Mouse (Mus musculus): ENCODE data around the gene Nid2. TPM values are rescaled to one million over a fixed set of nuclear protein-coding genes. Genes with fewer than 3 reads are reported as not detected.
A peak's percentile ranks its signal among the peaks of the same experiment; 100 is the strongest.

Nid2 gene
- polyA plus RNA-seq, 1 experiment: 93.2 TPM

DNA sequence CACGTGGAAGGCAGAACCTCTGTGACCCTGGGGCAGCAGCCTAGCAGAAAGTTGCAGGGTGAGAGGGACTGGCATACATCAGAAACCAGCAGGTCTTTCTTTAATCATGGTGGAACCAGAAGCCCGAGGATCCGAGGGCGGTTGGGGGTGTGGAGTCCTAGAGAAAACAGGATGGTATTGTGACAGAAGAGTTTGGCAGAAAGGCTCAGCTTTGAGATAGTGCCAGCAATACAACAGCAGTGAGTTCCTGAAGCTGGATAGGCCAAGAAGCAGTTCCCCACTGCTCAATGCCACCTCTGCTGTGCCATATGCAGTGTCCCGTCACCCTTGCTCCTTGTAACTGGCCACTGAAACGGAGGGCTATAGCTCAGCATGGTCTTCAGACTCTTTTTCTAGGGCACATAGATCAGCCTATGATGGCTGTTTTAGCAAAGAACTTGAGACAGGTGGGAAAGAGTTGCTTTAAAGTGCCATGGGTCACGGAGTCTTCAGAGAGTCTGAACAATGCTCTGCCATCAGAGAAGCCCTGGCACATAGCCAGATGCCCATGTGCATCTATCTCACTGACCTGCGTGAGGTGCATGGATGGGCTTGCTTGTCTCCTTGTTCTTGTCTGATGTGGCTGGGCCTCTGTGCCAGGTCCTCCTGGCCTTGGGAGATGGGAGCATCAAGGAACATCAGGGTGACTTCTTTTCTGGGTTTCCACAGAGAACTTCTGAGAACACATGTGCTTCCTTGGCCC, 50.6 kb downstream of the Nid2 start:
- TF ChIP-seq POLR2A (IDR thresholded peaks at IDR 0.05; ENCODE audit: low read depth, low read length) (no peak), CTCF (IDR thresholded peaks at IDR 0.05; ENCODE audit: borderline replicate concordance, insufficient read depth, low read length) (no peak)
- no peak overlapping the region for H3K27ac ChIP-seq (ENCODE audit: insufficient read depth, low read length)
- H3K4me3 ChIP-seq (ENCODE audit: insufficient read depth, low read length): no peak overlapping the region
- H3K4me1 ChIP-seq (ENCODE audit: control insufficient read depth, insufficient read depth, low read length): no peaks in the 10 kb centered on the region

DNA sequence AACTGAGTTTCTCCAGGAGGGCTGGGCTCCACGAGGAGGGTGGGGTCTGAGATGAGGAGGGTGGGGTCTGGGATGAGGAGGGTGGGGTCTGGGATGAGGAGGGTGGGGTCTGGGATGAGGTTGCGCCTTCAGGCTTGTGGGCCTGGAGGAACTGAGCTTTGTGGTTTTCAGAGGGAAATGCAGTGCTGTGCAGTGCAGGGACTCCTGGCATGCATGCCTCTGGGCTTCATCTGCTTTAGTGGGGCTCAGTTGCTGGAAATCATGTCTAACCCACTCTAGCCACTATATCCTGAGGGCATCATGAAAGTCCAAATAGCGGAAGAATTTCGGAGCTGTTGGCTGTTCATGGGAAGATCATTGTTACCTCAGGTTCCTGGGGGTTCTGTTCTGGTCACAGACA, 52.2 kb downstream of the Nid2 start:
- TF ChIP-seq CTCF (IDR thresholded peaks at IDR 0.05; ENCODE audit: borderline replicate concordance, insufficient read depth, low read length) (no peak), POLR2A (IDR thresholded peaks at IDR 0.05; ENCODE audit: low read depth, low read length) (no peak)
- no peak overlapping the region for H3K27ac ChIP-seq (ENCODE audit: insufficient read depth, low read length)
- no peaks in the 10 kb centered on the region for H3K4me1 ChIP-seq (ENCODE audit: control insufficient read depth, insufficient read depth, low read length)
- H3K4me3 ChIP-seq (ENCODE audit: insufficient read depth, low read length): no peak overlapping the region

DNA sequence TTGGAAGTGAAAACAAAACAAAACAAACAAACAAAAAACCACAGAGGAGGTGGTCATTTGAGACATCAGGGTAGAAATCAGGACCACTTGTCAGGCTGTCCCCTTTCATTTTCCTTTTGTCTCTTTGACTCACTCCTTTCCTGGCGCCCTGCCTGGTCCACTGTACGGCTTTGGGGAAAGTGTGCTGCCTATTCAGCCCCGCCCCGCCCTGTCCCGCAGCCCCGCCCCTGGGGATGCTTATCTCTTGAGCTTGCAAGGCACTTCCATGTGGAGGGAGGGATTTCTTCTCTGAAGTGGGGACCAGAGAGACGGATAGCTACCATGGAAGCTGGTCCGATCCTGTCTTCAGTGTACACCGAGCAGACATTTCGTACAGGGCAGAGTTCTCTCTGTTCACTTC, 52.6 kb downstream of the Nid2 start:
- Histone ChIP-seq H3K4me1 (ENCODE audit: control insufficient read depth, insufficient read depth, low read length) (no peaks in the 10 kb centered on the region), H3K27ac (ENCODE audit: insufficient read depth, low read length) (no peak overlapping the region), H3K4me3 (ENCODE audit: insufficient read depth, low read length) (no peak overlapping the region)
- TF ChIP-seq CTCF (IDR thresholded peaks at IDR 0.05; ENCODE audit: borderline replicate concordance, insufficient read depth, low read length) (no peak), POLR2A (IDR thresholded peaks at IDR 0.05; ENCODE audit: low read depth, low read length) (no peak)

DNA sequence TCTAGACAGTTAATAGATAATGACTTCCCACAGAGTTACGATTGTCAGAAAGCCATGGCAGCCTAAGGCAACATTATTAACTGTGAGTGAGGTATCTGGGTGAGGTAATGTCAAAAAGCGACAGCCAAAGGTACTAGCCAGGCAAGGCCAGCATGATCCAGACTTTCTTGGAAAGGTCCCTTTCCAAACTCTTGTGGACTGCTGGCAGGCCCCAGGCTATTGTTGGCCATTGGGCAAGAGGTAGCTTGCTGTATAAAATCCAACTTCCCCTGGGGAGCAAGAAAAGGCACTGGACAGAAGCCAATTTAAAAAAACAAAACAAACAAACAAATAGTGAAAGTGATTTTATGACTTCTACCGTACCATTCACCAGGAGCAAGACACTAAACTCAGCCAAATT, 56.3 kb downstream of the Nid2 start:
- Histone ChIP-seq H3K27ac (ENCODE audit: insufficient read depth, low read length) (no peak overlapping the region), H3K4me3 (ENCODE audit: insufficient read depth, low read length) (no peak overlapping the region), H3K4me1 (ENCODE audit: control insufficient read depth, insufficient read depth, low read length) (no peaks in the 10 kb centered on the region)
- no peak for TF ChIP-seq POLR2A (IDR thresholded peaks at IDR 0.05; ENCODE audit: low read depth, low read length)
- TF ChIP-seq CTCF (IDR thresholded peaks at IDR 0.05; ENCODE audit: borderline replicate concordance, insufficient read depth, low read length): no peak

DNA sequence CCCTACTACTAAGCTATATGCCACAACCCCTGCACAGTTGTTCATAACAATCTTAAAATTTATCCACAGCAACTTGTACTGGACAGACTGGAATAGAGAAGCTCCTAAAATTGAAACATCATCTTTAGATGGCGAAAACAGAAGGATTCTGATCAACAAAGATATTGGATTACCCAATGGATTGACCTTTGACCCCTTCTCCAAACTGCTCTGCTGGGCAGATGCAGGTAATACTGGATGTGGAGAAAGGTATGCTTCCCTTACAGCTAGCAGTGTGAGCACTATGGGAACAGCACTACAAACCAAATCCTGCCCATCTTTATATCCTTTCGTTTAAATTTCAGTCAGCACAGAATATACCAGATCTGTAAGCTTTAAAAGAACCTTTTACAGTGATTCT, 56.8 kb downstream of the Nid2 start:
- TF ChIP-seq CTCF (IDR thresholded peaks at IDR 0.05; ENCODE audit: borderline replicate concordance, insufficient read depth, low read length) (no peak), POLR2A (IDR thresholded peaks at IDR 0.05; ENCODE audit: low read depth, low read length) (no peak)

DNA sequence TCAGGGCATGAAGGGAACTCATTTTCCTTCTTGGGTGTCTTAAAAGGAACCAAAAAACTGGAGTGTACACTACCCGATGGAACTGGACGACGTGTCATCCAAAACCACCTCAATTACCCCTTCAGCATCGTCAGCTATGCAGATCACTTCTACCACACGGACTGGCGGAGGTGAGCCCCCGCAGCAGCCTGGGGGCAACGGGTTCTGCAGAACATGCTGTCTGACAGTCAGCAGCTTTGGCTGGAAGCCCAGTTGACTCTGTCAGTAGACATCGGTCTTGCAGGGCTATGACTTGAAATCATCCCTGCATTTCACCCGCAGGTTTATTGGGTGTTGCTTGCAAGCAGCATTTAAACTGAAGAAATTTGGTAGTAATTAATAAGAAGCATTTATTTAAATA, 58.9 kb downstream of the Nid2 start:
- no peak overlapping the region for H3K27ac ChIP-seq (ENCODE audit: insufficient read depth, low read length)
- no peaks in the 10 kb centered on the region for H3K4me1 ChIP-seq (ENCODE audit: control insufficient read depth, insufficient read depth, low read length)
- no peak for TF ChIP-seq POLR2A (IDR thresholded peaks at IDR 0.05; ENCODE audit: low read depth, low read length)
- no peak for TF ChIP-seq CTCF (IDR thresholded peaks at IDR 0.05; ENCODE audit: borderline replicate concordance, insufficient read depth, low read length)
- H3K4me3 ChIP-seq (ENCODE audit: insufficient read depth, low read length): no peak overlapping the region

More for the DNA sequence above, 56.8 kb downstream of the Nid2 start:
- no peak overlapping the region for H3K27ac ChIP-seq (ENCODE audit: insufficient read depth, low read length)
- H3K4me3 ChIP-seq (ENCODE audit: insufficient read depth, low read length): no peak overlapping the region
- H3K4me1 ChIP-seq (ENCODE audit: control insufficient read depth, insufficient read depth, low read length): no peaks in the 10 kb centered on the region

DNA sequence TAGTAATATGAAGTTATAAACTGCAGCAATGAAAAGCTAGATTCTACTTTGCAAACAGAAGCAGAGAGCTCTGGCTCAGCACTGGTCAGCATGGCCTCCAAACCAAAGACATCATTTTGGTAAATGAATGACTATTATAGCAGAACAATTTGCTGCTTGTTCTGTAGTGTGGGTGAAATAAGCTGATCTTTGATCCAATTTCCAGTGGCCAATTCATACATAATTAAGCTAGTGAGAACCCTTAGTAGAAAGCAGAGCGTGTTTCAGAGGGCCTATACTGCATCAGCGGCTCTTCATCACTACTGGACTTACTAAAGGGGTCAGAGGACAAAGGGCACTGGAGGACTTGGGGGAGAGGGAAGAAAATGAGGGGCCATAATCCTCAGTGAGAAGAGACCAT, 62.0 kb downstream of the Nid2 start:
- Histone ChIP-seq H3K4me1 (ENCODE audit: control insufficient read depth, insufficient read depth, low read length) (no peaks in the 10 kb centered on the region), H3K27ac (ENCODE audit: insufficient read depth, low read length) (no peak overlapping the region), H3K4me3 (ENCODE audit: insufficient read depth, low read length) (no peak overlapping the region)
- no peak for TF ChIP-seq CTCF (IDR thresholded peaks at IDR 0.05; ENCODE audit: borderline replicate concordance, insufficient read depth, low read length)
- no peak for TF ChIP-seq POLR2A (IDR thresholded peaks at IDR 0.05; ENCODE audit: low read depth, low read length)

DNA sequence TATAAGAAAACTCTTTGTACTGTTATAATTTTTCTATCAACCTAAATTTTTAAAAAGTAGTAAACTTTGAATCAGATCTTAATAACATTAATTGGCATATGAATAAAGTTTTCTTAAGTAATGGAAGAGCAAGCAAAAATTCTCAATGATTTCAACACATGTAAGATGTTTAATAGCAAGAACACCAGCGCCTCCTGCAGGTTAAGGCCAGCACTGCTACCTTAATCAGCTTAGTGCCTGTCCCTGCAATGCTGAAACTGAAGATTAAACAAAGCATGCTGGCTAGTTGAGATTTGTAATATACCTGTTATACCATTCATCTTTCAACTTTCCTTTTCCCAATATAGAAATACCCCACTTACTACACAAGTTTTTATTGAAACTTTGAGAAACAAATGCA, 66.9 kb downstream of the Nid2 start:
- 0 out of 2 replicates have a peak, but pooled peaks cover 2% of the 10 kb centered on the region for H3K4me1 ChIP-seq (ENCODE audit: control insufficient read depth, insufficient read depth, low read length)
- H3K4me3 ChIP-seq (ENCODE audit: insufficient read depth, low read length): no peak overlapping the region
- TF ChIP-seq CTCF (IDR thresholded peaks at IDR 0.05; ENCODE audit: borderline replicate concordance, insufficient read depth, low read length): peak; percentile 68; the same call in 1 of the 2 replicates
- TF ChIP-seq POLR2A (IDR thresholded peaks at IDR 0.05; ENCODE audit: low read depth, low read length): no peak
- H3K27ac ChIP-seq (ENCODE audit: insufficient read depth, low read length): no peak overlapping the region

DNA sequence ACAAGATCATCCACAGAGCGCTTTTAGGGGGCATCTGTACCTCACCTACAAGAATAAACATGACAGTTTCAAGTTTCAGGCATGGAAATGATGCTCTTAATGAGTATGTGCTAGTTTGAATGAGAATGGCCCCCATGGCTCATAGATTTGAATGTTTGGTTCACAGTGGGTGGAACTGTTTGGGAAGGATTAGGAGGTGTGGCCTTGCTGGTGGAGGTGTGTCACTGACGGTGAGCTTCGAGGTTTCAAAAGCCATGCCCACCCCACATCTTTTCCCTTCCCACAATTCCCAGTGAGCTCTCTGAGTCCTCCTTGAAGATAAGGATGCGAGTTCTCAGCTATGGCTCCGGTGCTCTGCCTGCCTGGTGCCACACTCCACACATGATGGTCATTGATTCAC, 70.6 kb downstream of the Nid2 start:
- Histone ChIP-seq H3K4me1 (ENCODE audit: control insufficient read depth, insufficient read depth, low read length) (peaks cover 2% of the 10 kb centered on the region; the same call in 1 of the 2 replicates), H3K27ac (ENCODE audit: insufficient read depth, low read length) (no peak overlapping the region), H3K4me3 (ENCODE audit: insufficient read depth, low read length) (no peak overlapping the region)
- TF ChIP-seq CTCF (IDR thresholded peaks at IDR 0.05; ENCODE audit: borderline replicate concordance, insufficient read depth, low read length) (no peak), POLR2A (IDR thresholded peaks at IDR 0.05; ENCODE audit: low read depth, low read length) (no peak)

DNA sequence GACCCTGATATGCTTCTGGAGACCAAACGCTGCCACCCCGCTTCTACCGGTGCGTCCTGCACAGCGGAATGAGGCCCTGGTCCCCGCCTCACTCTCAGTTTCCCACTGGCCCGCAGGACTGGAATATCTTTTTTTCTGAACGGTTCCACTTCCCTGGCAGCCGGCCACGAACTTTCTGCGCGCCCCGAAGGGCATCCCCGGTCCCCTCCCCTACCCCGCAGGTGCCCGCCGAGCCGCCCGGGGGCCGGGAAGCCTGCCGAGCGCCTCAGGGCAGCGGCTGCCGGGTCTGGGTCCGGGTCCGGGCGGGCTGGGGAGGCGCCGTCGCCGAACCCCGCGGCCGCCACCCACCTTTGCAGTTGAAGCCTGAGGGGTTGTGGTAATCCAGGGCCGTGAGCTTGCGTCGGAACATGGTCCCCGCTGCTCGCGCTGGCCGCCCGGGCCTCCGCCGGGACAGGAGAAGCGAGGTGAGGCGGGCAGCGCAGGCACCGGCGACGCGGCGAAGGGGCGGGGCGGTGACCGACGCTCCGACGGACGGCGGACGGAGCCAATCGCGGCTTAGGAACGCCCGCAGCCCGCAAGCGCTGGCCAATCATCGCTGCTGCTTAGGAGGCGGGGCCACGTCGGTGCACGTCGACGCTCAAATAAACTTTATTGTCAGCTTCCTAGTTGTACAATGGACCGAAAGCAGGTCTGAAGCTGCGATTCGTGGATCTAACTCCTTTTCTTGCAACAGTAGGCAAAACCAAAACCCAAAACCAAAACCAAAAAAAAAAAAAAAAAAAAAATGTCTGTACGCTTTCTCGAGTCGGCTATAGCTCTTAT, 72.5 kb downstream of the Nid2 start, which contains the start of gene Rtraf:
Rtraf (minus strand) TSS at position 504 of the 822 bp plus-strand sequence.
- Histone ChIP-seq H3K4me1 (ENCODE audit: control insufficient read depth, insufficient read depth, low read length) (peaks cover 3% of the 10 kb centered on the region; the same call in 1 of the 2 replicates), H3K27ac (ENCODE audit: insufficient read depth, low read length) (peak within 1 kb of the TSS; percentile 90), H3K4me3 (ENCODE audit: insufficient read depth, low read length) (peak within 1 kb of the TSS; percentile 88)
- TF ChIP-seq POLR2A (IDR thresholded peaks at IDR 0.05; ENCODE audit: low read depth, low read length) (peak; percentile 79), CTCF (IDR thresholded peaks at IDR 0.05; ENCODE audit: borderline replicate concordance, insufficient read depth, low read length) (no peak)
